Mouse (Mus musculus) forebrain, embryonic 16.5 days (tissue): ENCODE measurements around the gene Chchd5. TPM values are rescaled to one million over a fixed set of nuclear protein-coding genes. Genes with fewer than 3 reads are reported as not detected.
A peak's percentile ranks its signal among the peaks of the same experiment; 100 is the strongest.

ENCODE experiments used
- ATAC-seq: fragments of 200-750 bp; cut with Nextera tagmentation; 2 replicates; pipeline ENCODE4 v1.8.0; 2017; ENCODE audit warnings: mild to moderate bottlenecking, moderate library complexity
- H3K27ac ChIP-seq: fragments of 300-500 bp; sonication (generic); 2 replicates; pipeline ENCODE4 v1.5.1; 2014; ENCODE audit warnings: low read length, control low read depth
- H3K27me3 ChIP-seq: fragments of 300-500 bp; sonication (generic); replicated peaks from 2 replicates; pipeline ENCODE4 v1.6.1; 2014; ENCODE audit warnings: low read length; ENCODE audit not compliant: control insufficient read depth, insufficient read depth
- H3K36me3 ChIP-seq: fragments of 300-500 bp; sonication (generic); 2 replicates; pipeline ENCODE4 v1.6.1; 2014; ENCODE audit not compliant: control insufficient read depth, insufficient read depth
- H3K4me1 ChIP-seq: fragments of 300-500 bp; sonication (generic); replicated peaks from 2 replicates; pipeline ENCODE4 v1.6.1; 2014; ENCODE audit warnings: low read length; ENCODE audit not compliant: control insufficient read depth, insufficient read depth
- H3K4me2 ChIP-seq: fragments of 300-500 bp; sonication (generic); 2 replicates; pipeline ENCODE4 v1.6.1; 2014; ENCODE audit warnings: mild to moderate bottlenecking, low read length, control low read depth
- H3K4me3 ChIP-seq: fragments of 300-500 bp; sonication (generic); replicated peaks from 2 replicates; pipeline ENCODE4 v1.5.1; 2014; ENCODE audit warnings: mild to moderate bottlenecking, low read length, control low read depth
- H3K9ac ChIP-seq: fragments of 300-500 bp; sonication (generic); replicated peaks from 2 replicates; pipeline ENCODE4 v1.6.1; 2014; ENCODE audit warnings: low read depth, low read length, control low read depth
- H3K9me3 ChIP-seq: fragments of 300-500 bp; sonication (generic); 2 replicates; pipeline ENCODE4 v1.6.1; 2016; ENCODE audit warnings: low read length; ENCODE audit not compliant: control insufficient read depth
- WGBS: fragments of 180-500 bp; shearing (Covaris S2); extraction: QIAGEN DNeasy Blood & Tissue Kit; methylation state at CpG from one replicate; pipeline ENCODE4 v1.1.7; 2014; 5-methylcytosine and 5-hydroxymethylcytosine counted together
- polyA plus RNA-seq: library from polyadenylated mRNA; unstranded; fragments of >200 nt; fragmentation: Nextera tagmentation; extraction: Ambion mirVana; gene quantifications from 2 replicates; pipeline ENCODE4 v1.2.1, GENCODE M21; 2015

Chchd5 gene
- polyA plus RNA-seq, 1 experiment from 2014 or later: 23.5 TPM

DNA sequence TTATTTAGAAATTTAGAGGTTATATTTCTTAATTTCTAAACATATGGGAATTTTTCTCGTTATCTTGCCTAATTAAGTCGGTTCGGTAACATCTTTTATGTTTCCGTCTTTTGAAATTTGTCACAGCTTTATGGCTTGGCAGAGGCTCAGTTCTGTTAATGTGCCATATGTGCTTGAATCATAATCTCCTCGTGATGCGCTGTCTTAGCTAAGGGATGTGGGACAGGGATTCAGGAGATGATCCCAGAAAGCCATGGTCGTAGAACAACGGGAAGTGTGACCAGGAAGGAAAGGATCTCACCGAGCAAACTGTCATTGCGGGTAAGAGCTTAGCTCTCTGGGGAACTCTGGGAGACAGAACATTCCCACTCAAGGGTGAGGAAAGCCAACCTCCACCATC, 10.4 kb downstream of the Chchd5 start:
- Histone ChIP-seq H3K4me1 (no peaks in the 10 kb centered on the region), H3K36me3 (no peaks in the 10 kb centered on the region), H3K9ac (no peak overlapping the region), H3K4me2 (0 out of 2 replicates have a peak overlapping the region, but pooled peaks have one; percentile 6), H3K4me3 (no peak overlapping the region), H3K27ac (peak overlapping the region; percentile 76), H3K27me3 (no peaks in the 10 kb centered on the region), H3K9me3 (no peaks in the 10 kb centered on the region)
- peak; percentile 82 for ATAC-seq
- WGBS: 58% methylated on average over 10 of the region's 10 CpGs

DNA sequence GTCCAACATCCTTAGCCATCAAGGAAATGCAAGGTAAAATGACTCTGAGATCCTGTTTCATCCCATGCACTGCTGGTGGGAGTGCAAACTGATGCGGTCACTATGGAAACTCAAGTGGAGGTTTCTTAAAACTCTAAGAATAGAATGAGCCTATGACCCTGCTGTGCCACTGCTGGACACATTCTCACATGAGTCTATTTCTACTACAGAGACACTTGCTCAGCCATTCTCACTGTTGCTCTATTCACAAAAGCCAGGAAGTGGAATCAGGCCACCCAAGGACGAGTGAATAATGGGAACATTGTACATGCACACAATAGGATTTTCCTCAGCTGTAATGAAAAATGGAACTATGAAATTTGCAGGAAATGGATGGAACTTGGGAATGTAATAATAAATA, 19.3 kb downstream of the Chchd5 start:
- no peak overlapping the region for H3K4me3 ChIP-seq
- no peaks in the 10 kb centered on the region for H3K4me1 ChIP-seq
- no peak for ATAC-seq
- no peaks in the 10 kb centered on the region for H3K27me3 ChIP-seq
- no peak overlapping the region for H3K27ac ChIP-seq
- H3K9me3 ChIP-seq: no peaks in the 10 kb centered on the region
- WGBS: 35% methylated on average over 2 of the region's 2 CpGs
- H3K9ac ChIP-seq: no peak overlapping the region
- H3K4me2 ChIP-seq: no peak overlapping the region
- no peaks in the 10 kb centered on the region for H3K36me3 ChIP-seq

DNA sequence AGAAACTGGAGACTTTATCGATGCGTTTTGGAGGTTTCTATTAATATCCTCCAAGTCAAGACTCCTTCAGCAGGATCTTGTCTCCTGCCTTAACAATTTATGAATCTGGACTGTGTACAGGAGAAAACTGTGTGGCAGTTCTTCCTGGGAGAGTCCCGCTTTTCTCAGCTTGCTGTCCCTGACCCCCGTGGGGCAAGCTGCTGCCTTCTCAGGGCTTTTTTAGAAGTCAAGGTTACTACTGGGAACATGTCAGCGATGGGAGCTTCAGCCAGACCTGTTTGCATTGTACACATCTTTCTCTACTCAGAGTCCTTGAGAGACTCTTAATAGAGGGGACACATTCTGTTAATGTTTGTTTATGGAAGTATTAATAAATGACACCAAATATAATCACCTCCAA, 20.9 kb downstream of the Chchd5 start:
- 90% methylated on average over 5 of the region's 5 CpGs for WGBS

DNA sequence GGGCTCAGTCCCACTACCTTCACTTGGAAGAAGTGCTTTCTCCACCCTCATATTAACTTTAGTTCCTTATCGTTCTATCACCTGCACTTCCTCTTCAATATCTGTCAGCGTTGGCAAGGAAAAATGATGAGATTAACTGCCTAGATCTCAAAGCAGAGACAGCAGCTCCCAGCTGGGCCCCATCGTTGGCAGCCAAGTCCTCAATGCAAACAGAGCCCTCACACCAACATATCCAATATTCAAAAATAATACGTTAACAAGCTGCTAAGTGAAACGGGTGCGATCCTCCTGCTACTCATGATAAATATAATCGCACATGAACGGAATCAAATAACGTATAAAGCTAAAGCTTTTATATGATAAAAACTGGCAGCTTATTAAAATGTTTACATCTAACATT, 21.6 kb downstream of the Chchd5 start:
- no peak overlapping the region for H3K4me2 ChIP-seq
- H3K27ac ChIP-seq: peak overlapping the region; percentile 50
- H3K4me1 ChIP-seq: no peaks in the 10 kb centered on the region
- H3K9ac ChIP-seq: no peak overlapping the region
- H3K4me3 ChIP-seq: no peak overlapping the region
- WGBS: 63% methylated on average over 9 of the region's 9 CpGs
- ATAC-seq: peak; percentile 62
- H3K36me3 ChIP-seq: no peaks in the 10 kb centered on the region
- no peaks in the 10 kb centered on the region for H3K9me3 ChIP-seq
- no peaks in the 10 kb centered on the region for H3K27me3 ChIP-seq

More for the DNA sequence above, 20.9 kb downstream of the Chchd5 start:
- no peaks in the 10 kb centered on the region for H3K4me1 ChIP-seq
- no peak overlapping the region for H3K4me2 ChIP-seq
- no peak overlapping the region for H3K9ac ChIP-seq
- H3K9me3 ChIP-seq: no peaks in the 10 kb centered on the region
- H3K4me3 ChIP-seq: no peak overlapping the region
- no peak for ATAC-seq
- H3K36me3 ChIP-seq: no peaks in the 10 kb centered on the region
- H3K27ac ChIP-seq: no peak overlapping the region
- H3K27me3 ChIP-seq: no peaks in the 10 kb centered on the region

DNA sequence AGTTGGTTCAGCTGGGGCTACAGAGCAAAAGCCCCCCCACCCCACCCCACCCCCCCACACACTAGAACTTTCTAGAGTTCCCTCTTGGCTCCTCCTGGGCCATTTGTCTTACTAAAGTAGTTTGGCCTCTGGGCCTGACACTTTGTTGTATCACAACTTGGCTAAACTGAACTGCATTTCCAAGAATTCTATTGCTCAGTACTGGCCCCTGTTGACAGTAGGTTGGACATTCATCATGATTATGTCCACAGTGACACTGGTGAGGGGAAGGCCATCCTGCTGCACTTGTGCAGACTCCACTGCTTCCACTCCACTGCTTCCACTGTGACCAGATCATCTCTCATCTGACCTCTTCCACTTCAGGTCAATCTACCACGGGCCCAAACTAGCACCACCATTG, 23.3 kb downstream of the Chchd5 start:
- Histone ChIP-seq H3K27me3 (no peaks in the 10 kb centered on the region), H3K4me3 (no peak overlapping the region), H3K4me2 (no peak overlapping the region), H3K27ac (no peak overlapping the region), H3K9ac (no peak overlapping the region), H3K9me3 (no peaks in the 10 kb centered on the region), H3K36me3 (no peaks in the 10 kb centered on the region), H3K4me1 (no peaks in the 10 kb centered on the region)
- WGBS: 80% methylated on average over 1 of the region's 1 CpGs
- no peak for ATAC-seq

DNA sequence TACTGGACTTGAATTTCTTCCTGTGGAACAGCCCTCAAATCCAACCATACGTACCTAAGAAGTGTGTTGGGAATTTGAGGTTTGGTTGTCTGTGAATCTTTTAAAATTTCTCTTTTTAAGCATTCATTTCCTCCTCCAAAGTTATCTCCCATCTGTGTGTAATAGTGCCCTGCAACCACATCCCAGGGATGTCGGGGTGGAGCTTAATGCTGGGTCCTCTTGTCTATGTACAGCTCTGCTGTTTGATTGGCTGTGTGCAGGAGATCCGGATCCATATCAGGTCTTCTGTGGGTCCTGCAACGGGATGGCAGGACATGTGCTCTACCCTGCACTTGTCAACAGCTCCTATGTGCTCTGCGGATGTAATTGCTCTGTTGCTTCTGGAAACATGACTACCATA, 35.3 kb downstream of the Chchd5 start:
- no peaks in the 10 kb centered on the region for H3K9me3 ChIP-seq
- no peak for ATAC-seq

DNA sequence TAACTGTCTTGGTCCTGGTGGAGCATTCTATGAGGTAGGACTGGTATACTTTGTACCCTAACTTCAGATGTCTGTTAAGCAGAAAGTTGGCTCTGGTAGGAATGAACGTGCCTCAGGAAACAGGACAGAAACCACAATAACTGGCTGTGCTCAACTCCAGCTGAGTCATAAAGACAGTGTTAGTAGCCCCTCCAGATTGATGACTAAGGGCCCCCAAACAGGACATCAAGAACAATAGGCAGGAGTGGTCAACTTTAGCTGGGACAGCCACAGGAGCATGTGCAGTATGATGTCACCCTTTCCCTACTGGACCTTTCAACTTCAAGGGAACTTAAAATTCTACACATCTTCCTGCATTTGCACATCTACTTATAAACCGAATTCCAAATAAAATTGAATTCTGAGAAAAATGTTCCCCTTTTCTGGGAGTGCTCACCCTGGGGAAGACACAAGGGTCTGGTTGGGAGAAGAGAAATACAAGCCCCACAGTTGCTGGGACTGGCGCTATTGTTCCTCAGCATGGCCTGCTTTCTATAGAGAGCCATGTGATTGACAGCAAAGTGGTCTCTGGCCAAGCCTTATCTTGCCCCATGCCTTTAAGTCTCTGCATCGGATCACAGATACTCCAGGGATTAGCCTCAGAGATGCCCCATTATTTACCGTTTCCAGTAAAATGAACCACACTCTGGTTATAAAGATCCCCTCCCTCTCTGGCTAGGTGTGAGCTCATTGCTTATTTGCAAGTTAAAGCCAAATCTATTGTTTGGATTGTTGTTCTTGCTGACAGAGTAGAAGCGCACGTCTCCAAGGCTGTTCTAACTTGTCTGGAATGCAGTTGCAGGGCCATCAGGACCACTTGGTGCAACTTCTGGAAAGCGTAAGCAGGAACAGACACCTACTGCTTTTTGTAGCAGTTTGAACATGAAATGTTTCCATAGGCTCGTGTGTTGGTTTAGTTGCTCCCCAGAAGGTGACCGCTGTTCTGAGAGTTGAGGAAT, 37.3 kb downstream of the Chchd5 start:
- no peak for ATAC-seq
- no peak overlapping the region for H3K27ac ChIP-seq
- H3K36me3 ChIP-seq: no peaks in the 10 kb centered on the region
- H3K9me3 ChIP-seq: no peaks in the 10 kb centered on the region
- H3K27me3 ChIP-seq: no peaks in the 10 kb centered on the region
- H3K9ac ChIP-seq: no peak overlapping the region
- WGBS: 50% methylated on average over 10 of the region's 10 CpGs
- H3K4me1 ChIP-seq: no peaks in the 10 kb centered on the region
- H3K4me3 ChIP-seq: no peak overlapping the region
- no peak overlapping the region for H3K4me2 ChIP-seq

More for the DNA sequence above, 35.3 kb downstream of the Chchd5 start:
- Histone ChIP-seq H3K4me2 (no peak overlapping the region), H3K9ac (no peak overlapping the region), H3K36me3 (no peaks in the 10 kb centered on the region), H3K4me3 (no peak overlapping the region), H3K27ac (no peak overlapping the region), H3K27me3 (no peaks in the 10 kb centered on the region), H3K4me1 (no peaks in the 10 kb centered on the region)
- 82% methylated on average over 5 of the region's 5 CpGs for WGBS

DNA sequence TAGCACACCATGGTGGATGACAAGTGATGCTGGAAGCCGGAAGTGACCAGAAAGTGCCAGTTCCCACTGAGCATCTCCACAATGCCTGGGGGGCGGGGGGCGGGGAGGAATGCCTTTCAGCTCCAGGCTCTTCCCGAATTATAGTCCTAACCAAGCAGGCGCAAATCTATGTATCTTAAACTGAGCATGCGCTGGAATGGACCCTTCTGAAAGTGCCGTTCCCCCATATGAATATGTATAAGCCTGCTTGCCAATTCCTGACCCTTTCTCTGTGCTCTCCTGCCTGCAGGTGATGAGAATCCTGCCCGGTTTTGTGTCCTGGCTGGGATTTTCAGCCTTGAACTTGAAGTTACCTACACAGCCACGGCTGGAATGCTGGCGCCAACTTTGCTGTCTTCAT, 43.9 kb downstream of the Chchd5 start:
- no peak overlapping the region for H3K4me2 ChIP-seq
- no peak overlapping the region for H3K9ac ChIP-seq
- H3K4me3 ChIP-seq: no peak overlapping the region
- ATAC-seq: no peak
- peaks cover 4% of the 10 kb centered on the region; the same call in 1 of the 2 replicates for H3K4me1 ChIP-seq
- no peaks in the 10 kb centered on the region for H3K9me3 ChIP-seq
- WGBS: 58% methylated on average over 10 of the region's 10 CpGs
- H3K27ac ChIP-seq: no peak overlapping the region
- no peaks in the 10 kb centered on the region for H3K27me3 ChIP-seq
- no peaks in the 10 kb centered on the region for H3K36me3 ChIP-seq

DNA sequence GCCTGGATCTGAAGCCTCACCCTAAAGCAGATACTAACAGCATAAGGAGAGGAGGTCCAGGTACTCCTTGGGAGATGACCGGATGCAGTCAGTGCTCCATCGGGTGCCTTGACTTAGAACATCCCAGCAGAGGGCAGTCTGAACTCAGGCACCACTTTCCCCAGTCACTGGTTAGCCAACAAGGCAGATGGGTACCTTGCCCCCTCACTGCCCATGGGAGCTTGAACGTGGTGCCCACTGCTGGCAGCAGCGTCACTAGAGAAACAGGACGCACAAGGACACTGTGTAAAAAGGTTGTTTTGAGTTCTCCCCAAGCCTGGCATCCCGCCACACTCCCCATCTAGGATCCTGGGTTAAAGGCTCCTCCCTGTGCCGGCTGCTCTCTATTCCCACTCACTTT, 45.0 kb downstream of the Chchd5 start:
- Histone ChIP-seq H3K27ac (no peak overlapping the region), H3K36me3 (no peaks in the 10 kb centered on the region), H3K9me3 (no peaks in the 10 kb centered on the region), H3K4me2 (no peak overlapping the region), H3K4me3 (no peak overlapping the region), H3K27me3 (no peaks in the 10 kb centered on the region), H3K4me1 (peaks cover 4% of the 10 kb centered on the region; the same call in 1 of the 2 replicates), H3K9ac (no peak overlapping the region)
- 32% methylated on average over 7 of the region's 7 CpGs for WGBS
- ATAC-seq: peak; percentile 50
